Mouse (Mus musculus) B cell, adult 62 days (primary cell): ENCODE results near the gene Katnb1. TPM values are rescaled to one million over a fixed set of nuclear protein-coding genes. Genes with fewer than 3 reads are reported as not detected.

Source experiments
- total RNA-seq: library from RNA; stranded (reverse); gene quantifications from 4 replicates; pipeline ENCODE4 v1.2.4, GENCODE M21; 2023

The Katnb1 gene
- 12.6 to 18.8 TPM (median 15.8 TPM) in 4 replicates for total RNA-seq

DNA sequence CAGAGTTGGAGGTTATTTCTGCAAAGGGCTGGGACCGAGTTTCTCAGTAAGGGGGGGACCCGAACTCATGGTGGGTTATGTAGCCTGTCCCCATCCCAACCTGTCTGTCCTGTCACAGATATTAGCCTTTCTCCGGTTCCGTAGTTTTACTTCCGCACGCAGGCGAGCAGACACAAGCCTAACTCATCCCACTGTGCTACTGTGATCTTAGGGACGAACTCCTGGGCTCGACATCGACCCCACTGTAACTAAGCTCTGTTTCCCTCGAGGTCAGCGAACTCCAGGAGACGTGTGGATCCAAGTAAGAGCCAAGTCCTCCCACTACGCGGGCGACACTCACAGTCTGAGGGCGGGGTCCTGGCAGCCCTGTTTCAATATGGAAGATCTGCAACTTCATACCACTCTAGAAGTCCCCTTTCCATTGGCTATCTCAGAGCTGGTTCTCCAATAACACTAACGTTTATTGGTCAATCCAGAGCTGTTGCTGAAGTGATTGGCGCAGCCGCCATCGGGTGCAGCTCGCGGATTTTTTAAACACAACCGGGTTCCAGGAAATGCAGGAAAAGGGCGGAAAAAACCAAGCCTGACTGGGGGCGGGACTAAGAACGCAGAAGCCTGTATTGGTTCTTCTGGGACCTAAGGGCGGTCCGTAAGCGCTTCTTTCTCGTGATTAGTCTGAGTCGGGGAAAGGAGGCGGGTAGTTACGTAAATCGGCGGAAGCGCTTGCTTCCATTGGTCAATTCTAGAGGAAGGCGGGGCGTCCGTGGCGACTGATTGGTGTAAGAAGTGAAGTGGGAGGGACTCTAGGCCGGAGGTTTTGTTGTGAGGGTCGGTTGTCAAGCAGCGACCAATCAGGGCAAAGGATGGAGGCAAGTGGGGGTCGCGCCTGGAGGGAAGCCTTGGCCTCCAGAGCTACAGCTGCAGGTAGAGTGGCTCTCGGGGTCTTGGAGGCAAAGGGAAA is at the start of gene Katnb1:
Gene Katnb1 (plus strand): TSS at position 806 of the 961 bp plus-strand sequence.

DNA sequence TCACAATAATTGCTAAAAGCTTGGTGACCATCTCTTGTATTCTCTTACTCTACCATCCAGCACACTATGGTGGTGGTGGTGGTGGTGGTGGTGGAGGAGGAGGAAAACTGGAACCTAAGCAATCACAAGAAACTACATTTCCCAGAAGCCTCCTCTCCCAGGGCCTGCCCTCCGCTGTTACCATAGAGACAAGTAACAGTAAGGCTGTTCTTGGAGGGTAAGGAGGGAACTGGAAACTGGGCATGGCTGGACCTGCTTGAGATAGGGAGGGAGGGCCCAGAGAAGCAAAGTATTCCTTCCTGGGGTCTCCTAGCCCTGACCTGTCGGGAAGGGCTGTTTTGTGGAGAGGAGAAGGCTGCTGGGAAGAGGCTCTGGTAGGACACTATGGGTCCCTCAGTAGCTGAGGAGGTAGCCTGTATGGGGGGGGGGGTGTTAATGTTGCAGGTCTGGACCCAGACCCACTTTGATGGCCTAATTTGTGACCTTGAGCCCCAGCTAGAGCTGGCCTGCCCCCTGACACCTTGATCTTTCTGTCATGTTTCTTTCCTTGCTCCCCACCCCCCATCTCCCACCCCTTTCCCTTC is 26.0 kb upstream of the Katnb1 start, which contains the start of gene Drc7:
Gene Drc7 (plus strand): TSS at position 177 of the 584 bp plus-strand sequence.

Other genes starting within 250 kb of the Katnb1 start
- gene Coq9, start 242.9 kb upstream of the Katnb1 start, total RNA-seq, result 30.1 to 35.6 TPM (median 31.6 TPM) in 4 replicates
- 48.5 to 59.1 TPM (median 57.3 TPM) in 4 replicates for gene Ciapin1, start 242.8 kb upstream of the Katnb1 start, total RNA-seq
- 58.3 to 64.2 TPM (median 61.4 TPM) in 4 replicates for gene Polr2c, start 223.7 kb upstream of the Katnb1 start, total RNA-seq
- 2.9 to 3.8 TPM (median 3.3 TPM) in 4 replicates for gene Dok4, start 204.9 kb upstream of the Katnb1 start, total RNA-seq
- 0.52 to 1.2 TPM (median 0.77 TPM) in 4 replicates for gene Ccdc102a, start 163.1 kb upstream of the Katnb1 start, total RNA-seq
- gene Adgrg5, start 157.5 kb upstream of the Katnb1 start, total RNA-seq, result 0.55 to 1.2 TPM (median 0.99 TPM) in 4 replicates
- 4.0 to 13.3 TPM (median 7.5 TPM) in 4 replicates for gene Adgrg1, start 106.4 kb upstream of the Katnb1 start, total RNA-seq
- gene Adgrg3, start 63.5 kb upstream of the Katnb1 start, total RNA-seq, result 0.21 TPM in 1 of 4 replicates, not detected in the others
- not detected in 4 replicates for gene Drc7, start 26.1 kb upstream of the Katnb1 start, total RNA-seq
- gene Kifc3, start 121.6 kb downstream of the Katnb1 start, total RNA-seq, result 7.6 to 9.8 TPM (median 8.5 TPM) in 4 replicates
- gene Cngb1, start 225.4 kb downstream of the Katnb1 start, total RNA-seq, result 0.36 TPM in 1 of 4 replicates, not detected in the others
- gene Tepp, start 229.4 kb downstream of the Katnb1 start, total RNA-seq, result not detected in 4 replicates